25 mouse cellular contexts compared by ENCODE assay signal in genomic region chr15:10830478-10830877, GRCm38 (mm10).
"Had no signal": no experiment of that assay in that cellular context is flagged by ENCODE, and none has a peak within 500 bp of the region (broad histone marks: within the 10 kb centered on the region; RNA-seq: fewer than 3 reads in every experiment).

No protein-coding gene starts in this region.

- H3K4me1 ChIP-seq: heart, embryonic 10.5 days; hindbrain, embryonic 10.5 days; hindbrain, embryonic 12.5 days; liver, embryonic 12.5 days had no signal

- DNase-seq: forebrain, postnatal 0 days; gastrocnemius, adult 2 months; gastrocnemius, postnatal 10 days; gastrocnemius, postnatal 25 days; heart, adult 18-20 months; heart, postnatal 10 days; heart, postnatal 4 days; kidney, adult 18-20 months; kidney, adult 8-10 months; kidney, postnatal 14 days; kidney, postnatal 36 days; layer of hippocampus, adult 9-11 months; layer of hippocampus, postnatal 36 days had no signal

- H3K9ac ChIP-seq: forebrain, postnatal 0 days; heart, embryonic 12.5 days; hindbrain, embryonic 12.5 days; hindbrain, embryonic 14.5 days; limb, embryonic 12.5 days; limb, embryonic 15.5 days; liver, embryonic 12.5 days; liver, embryonic 14.5 days had no signal

- ATAC-seq: forebrain, postnatal 0 days; hindbrain, embryonic 16.5 days; inflammation-experienced regulatory T-cells, adult 6 months; liver, embryonic 12.5 days had no signal

- H3K36me3 ChIP-seq: heart, embryonic 10.5 days; heart, embryonic 12.5 days; hindbrain, embryonic 10.5 days; hindbrain, embryonic 12.5 days; limb, embryonic 12.5 days; limb, embryonic 15.5 days; liver, embryonic 12.5 days had no signal

- H3K27ac ChIP-seq: gastrocnemius, adult 2 months; heart, embryonic 10.5 days; hindbrain, embryonic 10.5 days; hindbrain, embryonic 12.5 days; hindbrain, embryonic 14.5 days; kidney, postnatal 0 days; limb, embryonic 12.5 days; liver, embryonic 12.5 days; liver, embryonic 14.5 days had no signal

- H3K9me3 ChIP-seq: heart, embryonic 10.5 days; heart, embryonic 12.5 days; hindbrain, embryonic 10.5 days; hindbrain, embryonic 12.5 days; limb, embryonic 12.5 days; limb, embryonic 15.5 days; liver, embryonic 12.5 days had no signal

- H3K4me3 ChIP-seq: gastrocnemius, adult 2 months; heart, embryonic 10.5 days; heart, embryonic 12.5 days; hindbrain, embryonic 10.5 days; hindbrain, embryonic 12.5 days; limb, embryonic 12.5 days; limb, embryonic 15.5 days; liver, embryonic 12.5 days had no signal

- H3K4me2 ChIP-seq: heart, embryonic 12.5 days; hindbrain, embryonic 12.5 days; hindbrain, embryonic 14.5 days; limb, embryonic 12.5 days; limb, embryonic 15.5 days; liver, embryonic 12.5 days had no signal

- H3K27me3 ChIP-seq: heart, embryonic 12.5 days; hindbrain, embryonic 12.5 days; limb, embryonic 12.5 days; limb, embryonic 15.5 days; liver, embryonic 12.5 days had no signal
